Mouse (Mus musculus) ES-Bruce4 (cell line): ENCODE results near the gene Fbp2. TPM values are rescaled to one million over a fixed set of nuclear protein-coding genes. Genes with fewer than 3 reads are reported as not detected.
"Not testable (repeated sequence)": the region's sequence is repeated elsewhere in the genome, so short reads cannot be mapped to it uniquely, and the experiment has no call there.

Experiments
- H3K27ac ChIP-seq: 2 replicates; pipeline ENCODE4 v1.5.1; 2012; ENCODE audit warnings: low read length, inconsistent platforms; ENCODE audit not compliant: insufficient read depth
- H3K27me3 ChIP-seq: 2 replicates; pipeline ENCODE4 v1.6.1; 2012; ENCODE audit warnings: mild to moderate bottlenecking, low read length, inconsistent platforms; ENCODE audit not compliant: control insufficient read depth, poor library complexity, insufficient read depth, severe bottlenecking
- H3K36me3 ChIP-seq: 2 replicates; pipeline ENCODE4 v1.6.1; 2012; ENCODE audit warnings: inconsistent platforms, mild to moderate bottlenecking, low read length, moderate library complexity; ENCODE audit not compliant: control insufficient read depth, poor library complexity, insufficient read depth, severe bottlenecking
- H3K4me1 ChIP-seq: one replicate; pipeline ENCODE4 v1.8.1; 2011; ENCODE audit warnings: low read length; ENCODE audit not compliant: control insufficient read depth, insufficient read depth
- H3K4me3 ChIP-seq: 2 replicates; pipeline ENCODE4 v1.5.1; 2011; ENCODE audit warnings: low read depth, mild to moderate bottlenecking, low read length
- H3K9ac ChIP-seq: 2 replicates; pipeline ENCODE4 v1.6.1; 2012; ENCODE audit warnings: low read depth, mild to moderate bottlenecking, inconsistent platforms; ENCODE audit not compliant: poor library complexity, severe bottlenecking
- H3K9me3 ChIP-seq: replicated peaks from 2 replicates; pipeline ENCODE4 v1.6.1; 2012; ENCODE audit warnings: mild to moderate bottlenecking, low read length, inconsistent platforms; ENCODE audit not compliant: control insufficient read depth, poor library complexity, insufficient read depth, severe bottlenecking
- CTCF ChIP-seq: IDR thresholded peaks from one replicate; pipeline ENCODE4 v1.8.1; 2011; ENCODE audit warnings: low read depth, low read length
- EP300 ChIP-seq: IDR thresholded peaks from 2 replicates; pipeline ENCODE4 v1.6.1; 2011; ENCODE audit warnings: low read depth, low read length; ENCODE audit not compliant: insufficient read depth
- POLR2A ChIP-seq: IDR thresholded peaks from one replicate; pipeline ENCODE4 v1.8.1; 2011; ENCODE audit warnings: low read length; ENCODE audit not compliant: insufficient read depth
- polyA plus RNA-seq: library from polyadenylated mRNA; stranded (reverse); fragments of >200 nt; gene quantifications from 2 replicates; pipeline ENCODE4 v1.2.4, GENCODE M21; 2011; ENCODE audit warnings: low read depth; ENCODE audit not compliant: missing spikeins, insufficient read depth, insufficient read length

Gene Fbp2
- polyA plus RNA-seq, 1 experiment = not detected

DNA sequence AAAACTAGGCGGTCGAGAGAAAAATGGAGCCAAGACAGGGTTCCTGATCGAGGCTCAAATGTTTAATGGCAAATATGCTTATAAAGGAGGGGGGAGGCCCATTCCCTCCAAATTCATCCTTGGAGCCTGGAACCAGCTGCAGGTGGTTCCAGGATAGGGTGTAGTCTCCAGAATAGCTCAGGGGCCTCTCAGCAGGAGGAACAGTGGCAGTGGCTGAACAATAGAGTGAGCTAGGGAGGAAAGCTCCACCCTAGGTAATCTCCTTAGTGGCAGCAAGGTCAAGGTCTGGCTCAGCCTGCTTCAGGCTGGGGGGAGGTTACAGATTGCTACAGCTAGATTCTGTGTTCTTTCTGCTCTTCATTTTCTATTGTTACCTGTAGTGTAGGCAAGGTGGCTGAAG, 42.5 kb downstream of the Fbp2 start:
- TF ChIP-seq EP300 = peak; percentile 88
- not testable (repeated sequence) for H3K9ac ChIP-seq, H3K4me1 ChIP-seq, H3K4me3 ChIP-seq, H3K27me3 ChIP-seq, H3K9me3 ChIP-seq, H3K36me3 ChIP-seq
- peak overlapping the region; percentile 44; the same call in 1 of the 2 replicates for H3K27ac ChIP-seq

DNA sequence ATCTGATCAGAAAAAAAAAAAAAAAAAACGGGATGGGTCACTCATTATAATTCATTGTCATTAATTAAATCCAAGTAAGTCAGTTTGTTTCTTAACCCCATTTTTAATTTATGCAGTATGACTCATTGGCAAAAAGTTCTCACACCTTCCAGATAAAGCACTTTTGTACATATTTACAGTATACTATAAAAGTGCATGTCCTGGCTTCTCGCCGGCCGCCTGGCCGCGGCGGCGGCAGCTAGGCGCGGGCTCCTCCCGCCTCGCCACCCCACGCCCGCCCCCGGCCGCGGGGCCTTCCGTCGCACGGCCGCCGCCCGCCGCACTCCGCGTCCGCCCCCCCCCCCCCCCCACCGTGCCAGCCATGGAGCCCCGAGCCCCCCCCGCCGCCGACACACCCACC, 45.5 kb downstream of the Fbp2 start:
- no peak for TF ChIP-seq CTCF
- TF ChIP-seq EP300 = no peak
- no peak for TF ChIP-seq POLR2A
- H3K27me3 ChIP-seq = no peaks in the 10 kb centered on the region
- peaks cover 6% of the 10 kb centered on the region; the same call in 1 of the 2 replicates for H3K9me3 ChIP-seq
- 0 out of 2 replicates have a peak overlapping the region, but pooled peaks have one; percentile 40 for H3K4me3 ChIP-seq
- H3K36me3 ChIP-seq = no peaks in the 10 kb centered on the region
- peak overlapping the region; percentile 51; the same call in 1 of the 2 replicates for H3K9ac ChIP-seq
- H3K27ac ChIP-seq = no peak overlapping the region
- H3K4me1 ChIP-seq = no peaks in the 10 kb centered on the region

GRCm38 (mm10) chr13:62807981-62808380, 50.2 kb downstream of the Fbp2 start:
- H3K36me3 ChIP-seq, H3K4me1 ChIP-seq, H3K9me3 ChIP-seq, H3K27me3 ChIP-seq, H3K9ac ChIP-seq, H3K4me3 ChIP-seq, H3K27ac ChIP-seq: not testable (repeated sequence)

Other genes starting within 250 kb of the Fbp2 start
- gene 6720489N17Rik, start 234.2 kb downstream of the Fbp2 start, polyA plus RNA-seq = 7.2 and 8.5 TPM in 2 replicates
- 30.0 and 37.1 TPM in 2 replicates for gene Platr25, start 97.7 kb downstream of the Fbp2 start, polyA plus RNA-seq
- gene Gm5141, start 72.6 kb downstream of the Fbp2 start, polyA plus RNA-seq = 12.0 and 16.3 TPM in 2 replicates
- not detected in 2 replicates for gene Fbp1, start 29.9 kb upstream of the Fbp2 start, polyA plus RNA-seq
- gene 2010111I01Rik, start 106.5 kb upstream of the Fbp2 start, polyA plus RNA-seq = 49.9 and 63.6 TPM in 2 replicates